21 mouse cellular contexts compared by ENCODE assay signal in the genomic region with DNA sequence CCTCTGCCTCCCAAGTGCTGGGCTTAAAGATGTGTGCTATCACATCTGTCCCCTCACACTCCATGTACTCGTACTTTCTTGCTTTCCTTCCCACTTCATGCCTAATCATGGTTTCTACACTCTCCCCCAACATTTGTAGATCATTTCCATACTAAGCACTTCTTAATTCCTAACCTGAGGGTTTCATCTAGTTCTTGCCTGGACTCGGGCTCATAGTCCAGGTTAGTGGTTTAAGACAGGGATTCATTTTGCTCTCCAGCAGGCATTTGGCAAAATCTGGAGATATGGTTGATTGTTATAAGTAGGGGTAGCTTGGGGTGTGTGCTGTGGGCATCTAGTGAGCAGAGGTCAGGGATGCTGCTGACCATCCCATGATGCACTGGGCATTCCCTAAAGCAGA.
DNase-seq lines count a peak whose midpoint lies in the region; ATAC-seq and TF ChIP-seq lines count a peak whose summit lies in the region.
"Had no signal": no experiment of that assay in that cellular context is flagged by ENCODE, and none has a peak within 500 bp of the region (broad histone marks: within the 10 kb centered on the region; RNA-seq: fewer than 3 reads in every experiment).

No protein-coding gene starts in this region.

- no peak for TF ChIP-seq CTCF in kidney, adult 2 months (conservative IDR thresholded peaks at IDR 0.05; ENCODE audit: insufficient read depth, insufficient read length, low read depth, low read length)

- no peak for TF ChIP-seq POLR2A in kidney, adult 2 months (IDR thresholded peaks at IDR 0.05; ENCODE audit: low read depth, low read length)

- H3K9ac ChIP-seq in kidney, embryonic 16.5 days (replicated peaks; ENCODE audit: low read length) = no peak overlapping the region

- no peaks in the 10 kb centered on the region for H3K27me3 ChIP-seq in kidney, adult 2 months (replicated peaks; ENCODE audit: control insufficient read depth, insufficient read depth, low read length)
- no peaks in the 10 kb centered on the region for H3K27me3 ChIP-seq in kidney, embryonic 16.5 days (ENCODE audit: insufficient read depth, low read length)
- H3K27me3 ChIP-seq: Patski had no signal

- no peak overlapping the region for H3K4me2 ChIP-seq in kidney, embryonic 16.5 days (replicated peaks; ENCODE audit: low read depth, low read length)

- H3K9me3 ChIP-seq in kidney, embryonic 16.5 days (ENCODE audit: low read length) = no peaks in the 10 kb centered on the region

- 44% methylated on average over 2 of the region's 2 CpGs for WGBS in kidney, adult 2 months
- 77% methylated on average over 2 of the region's 2 CpGs for WGBS in kidney, embryonic 16.5 days

- H3K27ac ChIP-seq in kidney, adult 2 months (ENCODE audit: insufficient read depth, low read depth, low read length) = no peak overlapping the region
- H3K27ac ChIP-seq in kidney, embryonic 16.5 days (ENCODE audit: low read length) = no peak overlapping the region

- no peaks in the 10 kb centered on the region for H3K36me3 ChIP-seq in kidney, adult 2 months (ENCODE audit: control insufficient read depth, insufficient read depth, low read length)
- no peaks in the 10 kb centered on the region for H3K36me3 ChIP-seq in kidney, embryonic 16.5 days (ENCODE audit: insufficient read depth, low read length)
- H3K36me3 ChIP-seq: G1E had no signal

- no peak overlapping the region for H3K4me3 ChIP-seq in kidney, adult 2 months (ENCODE audit: insufficient read depth, low read depth, low read length)
- no peak overlapping the region for H3K4me3 ChIP-seq in kidney, embryonic 16.5 days (ENCODE audit: low read length)

- ATAC-seq in kidney, embryonic 16.5 days (ENCODE audit: low FRiP score, low TSS enrichment) = no peak
- ATAC-seq: activated CD4-positive, CD25-positive, alpha-beta regulatory T cell, adult 4 months; CD4-positive, CD25-positive, alpha-beta regulatory T cell, adult 4 months; Patski had no signal

- H3K4me1 ChIP-seq in kidney, adult 2 months (ENCODE audit: control insufficient read depth, insufficient read depth, low read length) = peaks cover 3% of the 10 kb centered on the region; the same call in 1 of the 2 replicates
- 0 out of 2 replicates have a peak, but pooled peaks cover 5% of the 10 kb centered on the region for H3K4me1 ChIP-seq in kidney, embryonic 16.5 days (ENCODE audit: insufficient read depth, low read length)

- DNase-seq in kidney, adult 11 months = peak; percentile 11
- no peak for DNase-seq in kidney, adult 18-20 months
- peak; percentile 59 for DNase-seq in kidney, adult 2 months
- DNase-seq in kidney, postnatal 14 days = no peak
- DNase-seq in kidney, adult 8-10 months = peak; percentile 29 to 43
- DNase-seq in kidney, postnatal 4 days = no peak
- DNase-seq in kidney, adult 9 months = peak; percentile 68
- DNase-seq: adrenal gland, adult 2 months; adrenal gland, adult 8-10 months; adrenal gland, postnatal 10 days; adrenal gland, postnatal 14 days; adrenal gland, postnatal 25 days; adrenal gland, postnatal 36 days; B cell, adult 2 months; cerebellum, adult 11 months; cerebellum, adult 11-12 months had no signal

Comparison
In these comparisons a context has a peak if more than half of its experiments do, and no peak if none do; other contexts are left out.
1. DNase-seq: peak in kidney, adult 11 months (single experiment), kidney, adult 2 months (single experiment), kidney, adult 8-10 months (2 of 2) and kidney, adult 9 months (single experiment); none in kidney, adult 18-20 months (single experiment), kidney, postnatal 14 days (single experiment) and kidney, postnatal 4 days (0 of 2).